Mouse (Mus musculus) heart, embryonic 16.5 days (tissue): ENCODE data around the gene Chst5. TPM values are rescaled to one million over a fixed set of nuclear protein-coding genes. Genes with fewer than 3 reads are reported as not detected.
"Not testable (repeated sequence)": the region's sequence is repeated elsewhere in the genome, so short reads cannot be mapped to it uniquely, and the experiment has no call there.

ENCODE experiments used
- ATAC-seq: fragments of 200-750 bp; cut with Nextera tagmentation; replicated peaks from 2 replicates; pipeline ENCODE4 v1.8.0; 2017; ENCODE audit warnings: moderate number of reproducible peaks; ENCODE audit not compliant: insufficient read depth, low FRiP score; ENCODE audit errors: extremely low read depth
- H3K27ac ChIP-seq: fragments of 300-500 bp; sonication (generic); 2 replicates; pipeline ENCODE4 v1.5.1; 2014; ENCODE audit warnings: mild to moderate bottlenecking, low read length, control low read depth, moderate library complexity
- H3K27me3 ChIP-seq: fragments of 300-500 bp; sonication (generic); 2 replicates; pipeline ENCODE4 v1.6.1; 2014; ENCODE audit warnings: low read length, mixed read lengths; ENCODE audit not compliant: control insufficient read depth, insufficient read depth
- H3K36me3 ChIP-seq: fragments of 300-500 bp; sonication (generic); 2 replicates; pipeline ENCODE4 v1.6.1; 2014; ENCODE audit not compliant: control insufficient read depth, insufficient read depth
- H3K4me1 ChIP-seq: fragments of 300-500 bp; sonication (generic); 2 replicates; pipeline ENCODE4 v1.6.1; 2014; ENCODE audit warnings: low read length, mixed read lengths; ENCODE audit not compliant: control insufficient read depth, insufficient read depth
- H3K4me2 ChIP-seq: fragments of 300-500 bp; sonication (generic); 2 replicates; pipeline ENCODE4 v1.6.1; 2014; ENCODE audit warnings: low read depth, mild to moderate bottlenecking, control low read depth, low read length
- H3K4me3 ChIP-seq: fragments of 300-500 bp; sonication (generic); 2 replicates; pipeline ENCODE4 v1.5.1; 2014; ENCODE audit warnings: mild to moderate bottlenecking, control low read depth, low read length
- H3K9ac ChIP-seq: fragments of 300-500 bp; sonication (generic); 2 replicates; pipeline ENCODE4 v1.6.1; 2014; ENCODE audit warnings: low read length, control low read depth
- H3K9me3 ChIP-seq: fragments of 300-500 bp; sonication (generic); replicated peaks from 2 replicates; pipeline ENCODE4 v1.6.1; 2016; ENCODE audit warnings: low read length; ENCODE audit not compliant: control insufficient read depth
- WGBS: fragments of 180-500 bp; shearing (Covaris S2); extraction: QIAGEN DNeasy Blood & Tissue Kit; methylation state at CpG from one replicate; pipeline ENCODE4 v1.1.7; 2014; 5-methylcytosine and 5-hydroxymethylcytosine counted together
- polyA plus RNA-seq: library from polyadenylated mRNA; unstranded; fragments of >200 nt; fragmentation: Nextera tagmentation; extraction: Ambion mirVana; gene quantifications from 2 replicates; pipeline ENCODE4 v1.2.1, GENCODE M21; 2015

Gene Chst5
- polyA plus RNA-seq, 1 experiment from 2014 or later = 0.41 TPM

DNA sequence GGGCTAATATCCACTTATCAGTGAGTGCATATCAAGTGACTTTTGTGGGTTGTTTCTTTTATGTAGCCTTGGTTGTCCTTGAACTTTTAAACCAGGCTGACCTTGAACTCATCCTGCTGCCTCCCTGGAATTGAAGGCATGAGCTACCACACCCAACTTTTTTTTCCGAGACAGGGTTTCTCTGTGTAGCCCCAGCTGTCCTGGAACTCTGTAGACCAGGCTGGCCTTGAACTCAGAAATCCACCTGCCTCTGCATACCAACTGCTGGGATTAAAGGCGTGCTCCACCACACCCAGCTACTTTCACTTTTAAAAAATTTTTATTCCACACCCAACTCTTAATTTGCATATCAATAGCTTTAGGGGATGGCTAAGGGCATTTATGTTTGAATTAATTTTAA, 33.3 kb upstream of the Chst5 start:
- H3K36me3 ChIP-seq = peaks cover 18% of the 10 kb centered on the region
- H3K4me1 ChIP-seq = peaks cover 14% of the 10 kb centered on the region
- H3K27ac ChIP-seq = no peak overlapping the region
- WGBS = 89% methylated on average over 2 of the region's 2 CpGs
- no peak overlapping the region for H3K4me3 ChIP-seq
- no peak for ATAC-seq
- H3K27me3 ChIP-seq = no peaks in the 10 kb centered on the region
- no peaks in the 10 kb centered on the region for H3K9me3 ChIP-seq
- H3K9ac ChIP-seq = no peak overlapping the region
- no peak overlapping the region for H3K4me2 ChIP-seq

DNA sequence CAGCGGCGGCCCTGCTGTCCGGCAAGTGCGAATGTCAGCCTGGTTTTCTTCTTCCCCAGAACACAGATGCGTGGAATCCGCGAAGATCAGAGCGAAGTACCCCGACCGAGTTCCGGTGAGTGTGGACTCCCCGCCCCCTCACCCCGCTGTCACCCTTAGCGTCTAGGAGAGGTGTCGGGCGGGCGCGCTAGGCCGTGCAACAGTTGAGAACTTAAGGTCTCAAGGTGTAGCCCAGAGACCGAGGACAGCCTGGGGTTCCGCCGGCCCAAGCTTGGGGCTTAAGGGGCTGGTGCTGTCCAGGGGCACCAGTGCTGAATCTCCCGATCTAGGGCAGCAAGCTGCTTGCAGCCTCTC, 30.8 kb upstream of the Chst5 start:
- Histone ChIP-seq H3K4me2 (peak overlapping the region; percentile 96), H3K36me3 (peaks cover 13% of the 10 kb centered on the region), H3K4me1 (peaks cover 14% of the 10 kb centered on the region), H3K27ac (peak overlapping the region; percentile 78), H3K9me3 (no peaks in the 10 kb centered on the region), H3K27me3 (no peaks in the 10 kb centered on the region), H3K4me3 (peak overlapping the region; percentile 99), H3K9ac (peak overlapping the region; percentile 93)
- ATAC-seq = 0 out of 2 replicates have a peak, but pooled peaks have one; percentile 15
- WGBS = under 1% methylated on average over 23 of the region's 23 CpGs

GRCm38 (mm10) chr8:111940171-111941100, 30.2 kb upstream of the Chst5 start, which contains the start of gene Gabarapl2:
TSS of gene Gabarapl2 (plus strand) at chr8:111940703.
- Histone ChIP-seq H3K4me2 (peak within 1 kb of the TSS; percentile 96), H3K27ac (peak within 1 kb of the TSS; percentile 89), H3K27me3 (no peaks in the 10 kb centered on the region), H3K9ac (peak within 1 kb of the TSS; percentile 93), H3K4me1 (peaks cover 14% of the 10 kb centered on the region), H3K4me3 (peak within 1 kb of the TSS; percentile 99), H3K36me3 (peaks cover 12% of the 10 kb centered on the region), H3K9me3 (no peaks in the 10 kb centered on the region)
- ATAC-seq = peak; percentile 99
- WGBS = under 1% methylated on average over 63 of the region's 65 CpGs

GRCm38 (mm10) chr8:111939516-111940142, 29.4 kb upstream of the Chst5 start:
- Histone ChIP-seq H3K9me3 (no peaks in the 10 kb centered on the region), H3K36me3 (peaks cover 8% of the 10 kb centered on the region), H3K4me2 (peak overlapping the region; percentile 94), H3K27ac (peak overlapping the region; percentile 89), H3K4me1 (peaks cover 14% of the 10 kb centered on the region), H3K9ac (peak overlapping the region; percentile 93), H3K27me3 (no peaks in the 10 kb centered on the region), H3K4me3 (peak overlapping the region; percentile 99)
- WGBS = 7% methylated on average over 10 of the region's 10 CpGs
- peak; percentile 52 for ATAC-seq

DNA sequence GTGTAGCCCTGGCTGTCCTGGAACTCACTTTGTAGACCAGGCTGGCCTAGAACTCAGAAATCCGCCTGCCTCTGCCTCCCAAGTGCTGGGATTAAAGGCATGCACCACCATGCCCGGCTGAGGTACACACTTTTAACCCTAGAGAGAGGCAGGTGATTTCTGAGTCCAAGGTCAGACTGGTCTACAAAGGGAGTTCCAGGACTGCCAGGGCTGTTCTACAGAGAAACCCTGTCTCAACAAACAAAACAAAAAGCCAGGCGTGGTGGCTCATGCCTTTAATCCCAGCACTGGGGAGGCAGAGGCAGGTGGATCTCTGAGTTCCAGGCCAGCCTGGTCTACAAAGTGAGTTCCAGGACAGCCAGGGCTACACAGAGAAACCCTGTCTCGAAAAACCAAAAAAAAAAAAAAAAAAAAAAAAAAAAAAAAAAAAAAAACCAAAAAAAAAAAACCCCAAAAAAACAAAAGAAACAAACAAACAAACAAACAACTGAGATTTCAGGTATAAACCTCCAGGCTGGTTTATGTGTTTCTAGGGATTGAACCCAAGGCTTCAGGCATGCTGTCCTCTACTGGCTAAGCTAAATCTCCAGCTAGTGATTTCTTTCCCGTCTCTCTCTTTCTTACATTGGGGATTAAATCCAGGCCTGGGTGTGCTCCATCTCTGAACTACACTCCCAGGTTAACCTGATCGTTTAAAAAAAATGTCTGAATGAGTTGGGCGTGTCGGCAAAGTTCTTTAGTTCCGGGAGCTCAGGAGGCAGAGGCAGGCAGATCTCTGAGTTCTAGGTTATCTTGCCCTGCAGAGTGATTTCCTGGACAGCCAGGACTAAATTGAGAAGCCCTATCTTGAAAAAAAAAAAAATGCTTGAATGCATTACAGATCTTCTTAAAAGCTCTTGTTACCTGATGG, 28.1 kb upstream of the Chst5 start:
- H3K36me3 ChIP-seq = not testable (repeated sequence)
- peaks cover 14% of the 10 kb centered on the region for H3K4me1 ChIP-seq
- 87% methylated on average over 8 of the region's 9 CpGs for WGBS

GRCm38 (mm10) chr8:111937184-111937583, 26.9 kb upstream of the Chst5 start:
- Histone ChIP-seq H3K4me2 (no peak overlapping the region), H3K36me3 (no peaks in the 10 kb centered on the region; the same call in 1 of the 2 replicates), H3K4me1 (peaks cover 14% of the 10 kb centered on the region), H3K27me3 (no peaks in the 10 kb centered on the region), H3K27ac (no peak overlapping the region), H3K9me3 (no peaks in the 10 kb centered on the region), H3K4me3 (no peak overlapping the region), H3K9ac (no peak overlapping the region)
- no peak for ATAC-seq
- 73% methylated on average over 3 of the region's 3 CpGs for WGBS

More for the DNA sequence above, 28.1 kb upstream of the Chst5 start:
- not testable (repeated sequence) for H3K4me2 ChIP-seq, H3K27ac ChIP-seq, H3K9me3 ChIP-seq, H3K4me3 ChIP-seq, ATAC-seq, H3K27me3 ChIP-seq, H3K9ac ChIP-seq

DNA sequence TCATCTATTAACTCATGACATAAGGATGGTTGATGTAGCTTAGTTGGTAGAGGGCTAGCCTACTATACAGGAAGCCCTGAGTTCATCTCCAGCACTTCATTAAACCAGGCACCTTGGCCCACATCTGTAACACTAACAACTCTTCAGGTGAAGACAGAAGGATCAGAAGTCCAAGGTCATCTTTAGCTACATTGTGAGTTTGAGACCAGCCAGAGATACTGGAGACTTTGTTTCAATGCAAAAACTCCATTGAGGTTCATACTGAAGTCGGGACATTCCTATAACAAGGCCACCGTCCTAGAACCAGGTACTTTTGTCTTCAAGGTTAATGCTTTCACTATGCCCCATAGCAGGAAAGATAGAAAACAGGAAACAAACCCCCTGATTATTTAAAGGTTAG, 24.0 kb upstream of the Chst5 start:
- 86% methylated on average over 2 of the region's 2 CpGs for WGBS
- no peaks in the 10 kb centered on the region for H3K36me3 ChIP-seq
- no peaks in the 10 kb centered on the region for H3K9me3 ChIP-seq
- H3K4me3 ChIP-seq = no peak overlapping the region
- H3K9ac ChIP-seq = no peak overlapping the region
- H3K4me1 ChIP-seq = no peaks in the 10 kb centered on the region; the same call in 1 of the 2 replicates
- no peaks in the 10 kb centered on the region for H3K27me3 ChIP-seq
- no peak overlapping the region for H3K27ac ChIP-seq
- H3K4me2 ChIP-seq = no peak overlapping the region
- no peak for ATAC-seq

DNA sequence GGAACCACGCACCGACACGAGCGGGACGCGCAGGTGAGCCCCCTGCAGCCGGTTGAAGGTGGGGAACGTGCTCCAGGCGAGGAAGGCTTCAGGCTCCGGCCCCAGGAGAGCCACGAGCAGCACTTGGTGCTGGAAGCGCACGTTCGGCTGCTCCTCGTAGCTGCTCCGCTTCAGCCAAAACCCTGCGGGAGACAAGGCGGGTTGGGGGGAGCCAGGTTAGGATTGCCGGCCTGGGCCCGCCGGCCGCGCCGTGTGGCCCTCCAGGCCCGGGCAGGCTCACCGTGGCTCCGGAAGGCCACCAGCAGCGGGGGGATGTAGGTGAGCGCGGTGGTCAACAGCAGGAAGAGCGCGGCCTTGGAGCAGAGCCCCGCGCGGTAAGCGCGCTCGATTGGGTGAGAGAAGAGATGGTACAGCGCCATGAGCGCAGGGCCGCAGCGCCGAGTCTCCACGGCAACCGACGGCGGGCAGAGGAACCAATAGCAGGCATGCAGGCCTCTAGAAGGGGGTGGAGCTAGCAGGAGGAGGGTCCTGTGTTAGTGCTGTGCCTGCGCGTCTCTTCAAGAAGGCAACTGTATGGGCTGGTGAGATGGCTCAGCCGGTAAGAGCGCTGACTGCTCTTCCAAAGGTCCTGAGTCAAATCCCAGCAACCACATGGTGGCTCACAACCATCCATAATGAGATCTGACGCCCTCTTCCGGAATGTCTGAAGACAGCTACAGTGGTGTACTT, 23.3 kb upstream of the Chst5 start, which contains the start of gene Tmem231:
Gene Tmem231, minus strand, starts transcription at position 534 of the 729 bp plus-strand sequence.
- Histone ChIP-seq H3K4me2 (peak within 1 kb of the TSS; percentile 82), H3K27me3 (no peaks in the 10 kb centered on the region), H3K27ac (no peak within 1 kb of the TSS), H3K9ac (peak within 1 kb of the TSS; percentile 72), H3K4me3 (peak within 1 kb of the TSS; percentile 65), H3K36me3 (no peaks in the 10 kb centered on the region), H3K4me1 (no peaks in the 10 kb centered on the region; the same call in 1 of the 2 replicates), H3K9me3 (no peaks in the 10 kb centered on the region)
- under 1% methylated on average over 53 of the region's 53 CpGs for WGBS
- peak; percentile 100 for ATAC-seq
